Mouse (Mus musculus) liver, adult 2 months (tissue): ENCODE data around the gene Srcin1.

ENCODE experiments used
- CTCF ChIP-seq: fragments of 200-500 bp; IDR thresholded peaks from 2 replicates; pipeline ENCODE4 v1.5.1; 2011; ENCODE audit warnings: low read depth, low read length, control low read depth
- POLR2A ChIP-seq: fragments of 200-500 bp; IDR thresholded peaks from 2 replicates; pipeline ENCODE4 v1.6.1; 2011; ENCODE audit warnings: low read length, control low read depth; ENCODE audit not compliant: insufficient read depth; ENCODE audit errors: extremely low read depth

DNA sequence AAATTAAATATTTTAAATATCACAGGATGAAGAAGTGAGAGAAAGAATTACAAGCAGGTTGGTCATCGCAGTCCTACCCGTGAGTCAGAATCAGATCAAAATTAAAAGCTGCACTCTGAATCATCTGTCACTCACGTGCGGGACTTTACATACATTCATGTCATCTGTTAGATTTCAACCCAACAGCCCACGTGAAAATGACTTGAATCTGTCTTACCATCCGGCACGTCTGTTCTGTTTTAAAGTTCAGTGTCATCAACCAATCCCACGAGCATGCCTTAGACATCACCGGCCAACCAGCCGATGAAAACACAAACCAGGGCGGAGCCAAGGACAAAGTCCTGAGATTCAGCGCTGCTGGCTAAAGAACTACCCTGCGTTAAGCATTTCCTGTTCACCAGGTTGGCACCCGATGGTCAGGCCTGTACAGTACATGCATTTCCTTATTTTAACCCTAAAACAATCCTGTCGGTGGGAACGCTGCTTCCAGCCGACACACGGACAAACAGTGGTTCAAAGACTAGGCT is 47.6 kb downstream of the Srcin1 start:
- no peak for TF ChIP-seq CTCF
- no peak for TF ChIP-seq POLR2A
